Mouse (Mus musculus) thymus, postnatal 4 days (tissue): ENCODE measurements around the gene Clec1b.

ENCODE experiments used
- DNase-seq: peaks from one replicate; pipeline ENCODE4 v3.0.0; 2021

Clec1b gene

DNA sequence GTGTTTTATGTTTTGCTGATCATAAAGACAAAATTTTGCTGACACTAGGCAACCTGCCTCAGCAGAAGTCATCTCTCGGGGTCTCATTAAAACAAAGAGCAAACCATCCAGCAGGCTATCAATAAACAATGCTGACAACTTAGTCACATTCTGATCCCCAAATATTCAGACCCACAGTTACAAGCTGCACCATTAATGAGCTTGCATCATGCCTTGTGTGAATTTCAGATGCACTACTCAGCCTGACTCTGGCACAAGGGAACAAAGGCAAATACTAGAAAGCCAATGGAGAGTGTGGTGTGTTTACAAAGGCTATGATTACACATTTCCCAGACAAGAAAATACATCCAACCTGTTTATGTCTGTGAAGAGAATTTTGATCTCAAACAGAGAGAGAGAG, 17.1 kb downstream of the Clec1b start:
- no peak for DNase-seq

DNA sequence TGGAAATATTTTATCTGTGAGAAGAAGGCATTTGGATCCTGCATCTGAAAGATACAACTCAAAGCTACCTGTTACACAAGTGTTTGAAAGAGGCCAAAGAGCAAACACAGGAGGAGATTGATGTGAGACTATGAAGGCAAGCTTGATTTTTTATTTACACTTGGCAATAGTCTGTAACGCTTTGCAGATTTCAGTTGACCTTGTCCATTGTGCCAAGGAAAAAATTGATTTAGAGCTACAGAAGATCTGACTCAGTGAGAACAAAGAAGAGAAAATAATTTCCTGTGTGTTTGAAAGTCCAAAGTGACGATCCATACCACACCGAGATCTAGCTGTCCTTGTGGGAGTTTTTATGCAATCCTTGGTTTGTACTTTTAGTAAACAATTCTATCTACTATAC, 25.2 kb downstream of the Clec1b start:
- DNase-seq = no peak

DNA sequence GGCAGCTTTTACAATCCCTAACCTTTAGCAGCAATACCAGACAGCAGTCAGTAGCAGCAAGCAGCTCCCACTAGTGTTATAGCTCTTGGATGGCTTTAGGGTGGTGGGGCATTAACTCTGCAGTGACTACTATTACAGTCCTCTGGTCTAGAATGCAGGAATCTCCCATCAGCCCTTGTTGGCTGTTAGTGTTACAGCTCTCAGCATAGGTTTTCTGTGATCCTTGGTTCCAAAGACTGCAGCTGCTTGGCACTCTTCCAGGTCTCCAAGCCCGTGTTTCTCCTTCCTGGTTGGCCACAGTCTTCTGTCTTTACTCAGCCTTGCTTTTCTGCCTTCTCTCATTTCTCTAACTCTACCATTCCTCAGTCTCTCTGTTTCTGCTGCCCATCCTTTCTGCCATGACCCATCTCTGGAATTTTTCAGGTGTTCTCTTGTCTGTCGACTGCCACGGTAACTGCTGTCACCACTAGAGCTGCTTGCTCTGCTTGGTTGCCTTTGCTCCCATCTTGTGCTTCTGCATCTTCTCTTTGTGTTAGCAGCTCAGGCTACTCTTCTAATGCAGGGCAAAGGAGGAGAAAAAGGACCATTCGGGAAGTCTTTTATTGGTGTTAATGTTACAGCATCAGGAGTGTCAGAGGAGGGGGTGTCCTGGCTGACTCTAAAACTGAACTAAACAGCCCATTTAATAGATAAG, 26.1 kb downstream of the Clec1b start:
- DNase-seq = no peak

DNA sequence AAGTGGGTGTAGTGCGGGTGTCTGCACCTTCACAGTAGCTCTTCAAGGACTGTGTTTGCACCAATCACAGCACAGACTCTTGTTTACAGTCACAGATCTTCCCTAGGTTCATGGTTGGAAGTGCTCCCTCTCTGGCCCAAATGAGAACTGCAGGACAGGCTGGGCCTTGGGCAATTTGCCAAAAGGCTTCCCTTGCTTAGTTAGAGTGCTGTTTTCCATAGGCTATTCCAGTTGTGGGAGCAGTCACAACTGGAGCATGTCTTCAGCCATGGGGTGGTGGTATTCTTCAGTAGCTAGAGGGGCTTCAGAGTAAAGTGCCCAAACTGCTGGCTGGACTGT, 26.6 kb downstream of the Clec1b start:
- peak; percentile 83 for DNase-seq

DNA sequence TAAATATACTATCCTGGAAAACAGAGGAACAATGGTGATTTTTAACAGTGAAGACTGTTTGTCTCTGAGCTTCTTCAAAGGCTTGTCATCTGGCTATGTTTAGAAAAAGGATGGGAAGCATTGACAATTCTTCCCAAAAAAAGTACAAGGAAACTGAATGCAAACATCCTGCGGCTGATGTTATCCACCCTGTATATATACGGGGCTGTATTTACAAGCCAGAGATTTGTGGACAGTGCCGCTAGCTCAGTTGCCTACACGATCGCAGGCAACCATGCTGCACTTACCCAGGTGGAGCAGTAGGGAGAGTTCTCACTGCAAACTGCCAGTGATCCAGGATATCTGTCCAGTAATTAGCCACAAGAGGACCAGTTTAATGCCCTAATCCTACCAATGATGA, 28.1 kb downstream of the Clec1b start:
- no peak for DNase-seq

DNA sequence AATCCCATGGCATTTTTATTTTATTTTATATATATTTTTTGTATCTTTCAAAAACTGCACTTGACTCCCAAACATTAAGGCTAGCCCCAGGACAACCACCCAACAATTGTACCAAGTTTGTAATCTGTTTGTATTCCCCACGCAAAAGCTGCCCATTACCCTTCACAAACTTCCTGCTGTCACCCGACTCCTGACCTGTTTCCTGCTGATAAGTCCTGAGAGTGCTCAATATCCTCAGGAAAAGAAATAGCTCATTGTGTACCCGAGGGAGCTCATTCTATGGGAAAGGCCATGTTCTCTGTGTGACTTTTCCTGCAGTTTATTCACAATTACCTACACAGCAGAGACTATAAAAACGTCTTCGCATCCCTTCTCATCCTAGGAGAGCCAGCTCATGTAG, 28.7 kb downstream of the Clec1b start:
- no peak for DNase-seq

DNA sequence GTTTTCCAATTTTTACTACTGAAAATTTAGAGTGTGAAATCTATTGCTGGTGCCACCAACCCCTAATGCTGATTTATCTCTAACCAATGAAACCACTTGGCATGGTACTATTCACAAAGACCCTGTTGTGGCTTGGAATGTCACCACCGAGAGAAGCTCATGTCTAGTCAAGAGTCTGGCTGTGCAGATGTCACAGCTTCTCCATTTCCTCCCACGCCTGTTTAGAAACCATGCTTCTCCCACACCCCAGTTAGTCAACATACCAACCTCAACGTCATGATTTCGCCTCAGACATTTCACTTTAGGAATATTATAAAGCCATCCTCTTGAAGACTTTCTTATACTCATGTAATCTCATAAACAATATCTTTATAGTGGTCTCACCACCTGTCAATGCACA, 30.2 kb downstream of the Clec1b start:
- no peak for DNase-seq

DNA sequence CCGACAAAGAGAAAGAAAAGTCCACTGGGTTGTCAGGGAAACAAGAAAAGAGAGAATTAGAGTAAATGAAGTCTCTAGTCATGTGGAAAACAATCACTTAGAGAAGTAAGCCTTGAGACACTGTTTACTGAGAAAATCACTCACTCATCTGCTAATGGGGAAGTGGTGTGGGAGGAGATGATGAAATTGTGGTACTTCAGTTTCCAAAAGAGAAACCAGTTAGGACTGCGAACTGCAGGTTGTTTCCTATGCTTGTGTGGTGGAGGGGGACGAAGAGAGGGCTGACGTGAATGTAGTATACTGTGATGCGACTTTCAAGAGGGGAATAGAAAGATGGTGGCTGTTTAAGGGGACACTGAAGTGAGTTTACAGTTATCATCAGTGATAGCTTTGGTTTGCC, 37.1 kb downstream of the Clec1b start:
- no peak for DNase-seq

DNA sequence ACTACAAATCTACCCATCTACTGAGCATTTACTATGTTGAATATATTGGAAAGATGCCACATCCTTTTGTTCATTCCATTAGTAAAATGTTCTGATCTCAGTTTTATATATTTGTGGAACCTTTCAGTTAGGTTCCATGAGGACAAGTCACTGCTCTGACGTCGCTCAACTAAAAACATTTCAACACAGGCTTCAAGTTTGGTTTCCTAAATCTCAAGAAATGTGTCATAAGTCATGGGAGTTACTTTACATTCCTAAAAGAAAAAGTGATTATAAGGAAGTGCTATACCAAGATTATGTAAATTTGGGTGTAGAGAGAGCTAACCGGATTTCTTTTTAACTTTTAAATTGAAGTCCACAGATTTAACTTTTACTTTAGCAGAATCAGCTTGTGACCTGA, 38.9 kb downstream of the Clec1b start:
- DNase-seq = no peak

DNA sequence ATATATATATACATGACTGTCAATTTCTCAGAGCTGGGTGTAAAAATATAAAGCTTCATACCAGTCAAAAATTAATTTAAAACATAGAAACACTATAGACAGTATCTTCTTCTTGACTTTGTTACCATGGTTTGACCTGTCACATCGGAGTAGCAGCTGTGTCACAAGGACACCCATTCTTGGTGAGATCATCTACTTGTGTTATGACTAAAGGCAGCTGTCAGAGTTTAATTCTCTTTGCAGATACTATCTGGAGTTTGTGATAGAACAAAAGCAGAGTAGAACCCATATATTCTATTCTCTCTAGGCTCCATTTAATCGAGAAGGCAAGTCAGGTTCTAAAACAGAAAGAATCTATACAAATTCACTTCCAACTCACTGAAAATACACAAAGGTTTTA, 40.9 kb downstream of the Clec1b start:
- no peak for DNase-seq

DNA sequence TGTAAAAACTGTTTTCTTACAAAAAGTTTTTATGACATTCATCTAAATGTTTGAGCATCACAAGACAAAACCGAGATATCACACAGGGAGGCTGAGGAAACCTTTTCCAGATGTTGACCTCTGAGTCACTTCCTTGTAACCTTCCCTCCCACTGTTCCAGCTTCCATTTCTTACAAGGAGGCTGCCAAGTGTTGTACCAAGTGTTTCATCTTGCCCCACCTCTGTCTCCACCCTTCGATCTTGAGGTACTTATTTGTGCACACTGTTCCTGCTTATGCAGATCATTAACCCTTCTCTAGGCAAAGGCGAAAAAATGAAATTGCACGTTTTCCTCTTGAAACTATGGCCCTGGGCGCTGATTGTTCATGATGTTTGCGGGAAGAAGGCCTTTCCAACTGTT, 52.6 kb downstream of the Clec1b start:
- DNase-seq = no peak

DNA sequence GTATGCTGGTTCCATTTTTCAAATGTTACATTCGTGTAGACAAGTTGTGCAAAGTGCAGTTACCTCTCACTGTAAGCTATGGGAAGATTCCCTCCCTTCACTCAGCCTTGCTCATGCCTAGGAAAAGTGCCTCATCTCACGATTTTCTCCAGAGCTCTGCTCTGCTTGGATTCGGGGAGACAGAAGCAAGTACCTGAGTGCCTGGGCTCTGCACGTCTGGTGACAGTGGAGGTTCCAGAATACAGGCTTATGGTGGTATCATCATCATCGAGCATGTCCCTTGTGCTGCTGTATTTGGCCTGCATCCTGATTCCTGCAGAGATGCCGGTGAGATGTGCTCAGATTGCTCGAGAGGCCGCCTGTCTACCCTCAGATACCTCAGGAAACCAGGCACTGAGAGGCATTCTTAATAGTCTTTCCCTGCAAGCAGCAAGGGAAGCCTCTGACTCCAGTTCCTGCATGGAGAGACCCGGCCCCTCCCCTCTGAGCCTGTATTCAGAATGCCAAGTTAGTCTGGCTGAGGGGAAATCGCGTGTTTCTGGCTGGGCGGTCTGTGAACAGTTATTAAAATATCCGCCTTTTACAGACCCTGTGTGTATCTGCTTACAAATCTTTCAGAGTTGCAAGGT, 54.4 kb downstream of the Clec1b start, which contains the start of gene Clec1a:
Gene Clec1a (minus strand): TSS at position 590 of the 629 bp plus-strand sequence.
- DNase-seq = no peak
